Mouse (Mus musculus): ENCODE results near the gene Ints7. TPM values are rescaled to one million over a fixed set of nuclear protein-coding genes. Genes with fewer than 3 reads are reported as not detected.

The Ints7 gene
- polyA plus RNA-seq, 1 experiment from 2014 or later, result 18.4 TPM

GRCm38 (mm10) chr1:191584483-191584882 is 9.0 kb downstream of the Ints7 start:
- 82% methylated on average over 4 of the region's 4 CpGs for WGBS (ENCODE audit: insufficient replicate concordance)
- Histone ChIP-seq H3K36me3 (replicated peaks) (peaks cover 79% of the 10 kb centered on the region), H3K4me1 (replicated peaks) (no peaks in the 10 kb centered on the region), H3K27ac (replicated peaks) (no peak overlapping the region), H3K9me3 (replicated peaks) (no peaks in the 10 kb centered on the region), H3K9ac (no peak overlapping the region), H3K4me2 (no peak overlapping the region), H3K4me3 (replicated peaks) (no peak overlapping the region), H3K27me3 (no peaks in the 10 kb centered on the region)
- ATAC-seq (ENCODE audit: insufficient read depth), result no peak

- ATAC-seq (ENCODE audit: insufficient read depth), result no peak
- no peaks in the 10 kb centered on the region for H3K4me1 ChIP-seq (replicated peaks)
- no peak overlapping the region for H3K9ac ChIP-seq
- H3K9me3 ChIP-seq (replicated peaks), result no peaks in the 10 kb centered on the region
- H3K36me3 ChIP-seq (replicated peaks), result peaks cover 80% of the 10 kb centered on the region
- H3K27me3 ChIP-seq, result no peaks in the 10 kb centered on the region
- no peak overlapping the region for H3K4me2 ChIP-seq
- WGBS (ENCODE audit: insufficient replicate concordance), result 81% methylated on average over 2 of the region's 2 CpGs
- H3K4me3 ChIP-seq (replicated peaks), result no peak overlapping the region
- no peak overlapping the region for H3K27ac ChIP-seq (replicated peaks)
These were observed 10.3 kb downstream of the Ints7 start for GRCm38 (mm10) chr1:191585704-191586103.

- H3K9me3 ChIP-seq (replicated peaks), result no peaks in the 10 kb centered on the region
- no peak overlapping the region for H3K27ac ChIP-seq (replicated peaks)
- WGBS (ENCODE audit: insufficient replicate concordance), result 81% methylated on average over 3 of the region's 3 CpGs
- no peaks in the 10 kb centered on the region for H3K27me3 ChIP-seq
- no peaks in the 10 kb centered on the region for H3K4me1 ChIP-seq (replicated peaks)
- no peak for ATAC-seq (ENCODE audit: insufficient read depth)
- H3K36me3 ChIP-seq (replicated peaks), result peaks cover 90% of the 10 kb centered on the region
- H3K4me2 ChIP-seq, result no peak overlapping the region
- H3K9ac ChIP-seq, result no peak overlapping the region
- H3K4me3 ChIP-seq (replicated peaks), result no peak overlapping the region
These were observed 11.6 kb downstream of the Ints7 start for GRCm38 (mm10) chr1:191587062-191587461.

GRCm38 (mm10) chr1:191588749-191589148 is 13.3 kb downstream of the Ints7 start:
- peaks cover 89% of the 10 kb centered on the region for H3K36me3 ChIP-seq (replicated peaks)
- no peaks in the 10 kb centered on the region for H3K4me1 ChIP-seq (replicated peaks)
- H3K4me3 ChIP-seq (replicated peaks), result no peak overlapping the region
- H3K9me3 ChIP-seq (replicated peaks), result no peaks in the 10 kb centered on the region
- WGBS (ENCODE audit: insufficient replicate concordance), result 71% methylated on average over 2 of the region's 2 CpGs
- no peak for ATAC-seq (ENCODE audit: insufficient read depth)
- no peak overlapping the region for H3K9ac ChIP-seq
- H3K27me3 ChIP-seq, result no peaks in the 10 kb centered on the region
- no peak overlapping the region for H3K27ac ChIP-seq (replicated peaks)
- no peak overlapping the region for H3K4me2 ChIP-seq

- H3K9me3 ChIP-seq (replicated peaks), result no peaks in the 10 kb centered on the region
- no peaks in the 10 kb centered on the region for H3K4me1 ChIP-seq (replicated peaks)
- WGBS (ENCODE audit: insufficient replicate concordance), result 78% methylated on average over 12 of the region's 12 CpGs
- no peak overlapping the region for H3K4me3 ChIP-seq (replicated peaks)
- ATAC-seq (ENCODE audit: insufficient read depth), result no peak
- no peak overlapping the region for H3K27ac ChIP-seq (replicated peaks)
- H3K27me3 ChIP-seq, result no peaks in the 10 kb centered on the region
- no peak overlapping the region for H3K9ac ChIP-seq
- peaks cover 87% of the 10 kb centered on the region for H3K36me3 ChIP-seq (replicated peaks)
- peak overlapping the region; percentile 15; the same call in 1 of the 2 replicates for H3K4me2 ChIP-seq
These were observed 16.7 kb downstream of the Ints7 start for GRCm38 (mm10) chr1:191592016-191592720.

- H3K36me3 ChIP-seq (replicated peaks), result peaks cover 85% of the 10 kb centered on the region
- H3K27ac ChIP-seq (replicated peaks), result no peak overlapping the region
- no peak overlapping the region for H3K4me2 ChIP-seq
- H3K4me3 ChIP-seq (replicated peaks), result no peak overlapping the region
- 90% methylated on average over 8 of the region's 8 CpGs for WGBS (ENCODE audit: insufficient replicate concordance)
- H3K9ac ChIP-seq, result no peak overlapping the region
- no peaks in the 10 kb centered on the region for H3K4me1 ChIP-seq (replicated peaks)
- no peaks in the 10 kb centered on the region for H3K9me3 ChIP-seq (replicated peaks)
- no peak for ATAC-seq (ENCODE audit: insufficient read depth)
- no peaks in the 10 kb centered on the region for H3K27me3 ChIP-seq
These were observed 20.6 kb downstream of the Ints7 start for GRCm38 (mm10) chr1:191596076-191596475.

GRCm38 (mm10) chr1:191599210-191599609 is 23.8 kb downstream of the Ints7 start:
- Histone ChIP-seq H3K4me3 (replicated peaks) (no peak overlapping the region), H3K27me3 (no peaks in the 10 kb centered on the region), H3K4me1 (replicated peaks) (no peaks in the 10 kb centered on the region), H3K9me3 (replicated peaks) (no peaks in the 10 kb centered on the region), H3K36me3 (replicated peaks) (peaks cover 76% of the 10 kb centered on the region), H3K9ac (no peak overlapping the region), H3K27ac (replicated peaks) (no peak overlapping the region), H3K4me2 (no peak overlapping the region)
- ATAC-seq (ENCODE audit: insufficient read depth), result no peak
- 46% methylated on average over 5 of the region's 5 CpGs for WGBS (ENCODE audit: insufficient replicate concordance)

- H3K27ac ChIP-seq (replicated peaks), result no peak overlapping the region
- no peak overlapping the region for H3K4me3 ChIP-seq (replicated peaks)
- H3K9me3 ChIP-seq (replicated peaks), result no peaks in the 10 kb centered on the region
- ATAC-seq (ENCODE audit: insufficient read depth), result no peak
- H3K4me2 ChIP-seq, result no peak overlapping the region
- no peaks in the 10 kb centered on the region for H3K4me1 ChIP-seq (replicated peaks)
- peaks cover 81% of the 10 kb centered on the region for H3K36me3 ChIP-seq (replicated peaks)
- WGBS (ENCODE audit: insufficient replicate concordance), result 78% methylated on average over 3 of the region's 3 CpGs
- no peaks in the 10 kb centered on the region for H3K27me3 ChIP-seq
- H3K9ac ChIP-seq, result no peak overlapping the region
These were observed 29.3 kb downstream of the Ints7 start for GRCm38 (mm10) chr1:191604690-191605089.

GRCm38 (mm10) chr1:191609051-191609450 is 33.6 kb downstream of the Ints7 start:
- WGBS (ENCODE audit: insufficient replicate concordance), result 67% methylated on average over 6 of the region's 6 CpGs
- Histone ChIP-seq H3K4me2 (no peak overlapping the region), H3K9me3 (replicated peaks) (no peaks in the 10 kb centered on the region), H3K27me3 (no peaks in the 10 kb centered on the region), H3K4me3 (replicated peaks) (no peak overlapping the region), H3K27ac (replicated peaks) (no peak overlapping the region), H3K4me1 (replicated peaks) (no peaks in the 10 kb centered on the region), H3K36me3 (replicated peaks) (peaks cover 97% of the 10 kb centered on the region), H3K9ac (no peak overlapping the region)
- no peak for ATAC-seq (ENCODE audit: insufficient read depth)

- H3K27ac ChIP-seq (replicated peaks), result no peak overlapping the region
- WGBS (ENCODE audit: insufficient replicate concordance), result 89% methylated on average over 1 of the region's 1 CpGs
- no peak overlapping the region for H3K4me2 ChIP-seq
- no peaks in the 10 kb centered on the region for H3K27me3 ChIP-seq
- no peaks in the 10 kb centered on the region for H3K4me1 ChIP-seq (replicated peaks)
- no peak overlapping the region for H3K4me3 ChIP-seq (replicated peaks)
- H3K36me3 ChIP-seq (replicated peaks), result peaks cover 97% of the 10 kb centered on the region
- H3K9me3 ChIP-seq (replicated peaks), result no peaks in the 10 kb centered on the region
- ATAC-seq (ENCODE audit: insufficient read depth), result no peak
- H3K9ac ChIP-seq, result no peak overlapping the region
These were observed 34.1 kb downstream of the Ints7 start for GRCm38 (mm10) chr1:191609578-191609977.

GRCm38 (mm10) chr1:191610357-191610756 is 34.9 kb downstream of the Ints7 start:
- no peak for ATAC-seq (ENCODE audit: insufficient read depth)
- H3K9me3 ChIP-seq (replicated peaks), result no peaks in the 10 kb centered on the region
- no peak overlapping the region for H3K9ac ChIP-seq
- no peak overlapping the region for H3K4me3 ChIP-seq (replicated peaks)
- no peak overlapping the region for H3K27ac ChIP-seq (replicated peaks)
- WGBS (ENCODE audit: insufficient replicate concordance), result 89% methylated on average over 7 of the region's 7 CpGs
- no peaks in the 10 kb centered on the region for H3K27me3 ChIP-seq
- H3K4me1 ChIP-seq (replicated peaks), result no peaks in the 10 kb centered on the region
- peaks cover 97% of the 10 kb centered on the region for H3K36me3 ChIP-seq (replicated peaks)
- H3K4me2 ChIP-seq, result no peak overlapping the region

- no peaks in the 10 kb centered on the region for H3K4me1 ChIP-seq (replicated peaks)
- ATAC-seq (ENCODE audit: insufficient read depth), result no peak
- WGBS (ENCODE audit: insufficient replicate concordance), result 85% methylated on average over 9 of the region's 9 CpGs
These were observed 36.2 kb downstream of the Ints7 start for GRCm38 (mm10) chr1:191611686-191612085.

More at GRCm38 (mm10) chr1:191611686-191612085, 36.2 kb downstream of the Ints7 start:
- no peaks in the 10 kb centered on the region for H3K9me3 ChIP-seq (replicated peaks)
- no peaks in the 10 kb centered on the region for H3K27me3 ChIP-seq
- no peak overlapping the region for H3K9ac ChIP-seq
- no peak overlapping the region for H3K4me2 ChIP-seq
- peaks cover 97% of the 10 kb centered on the region for H3K36me3 ChIP-seq (replicated peaks)
- H3K4me3 ChIP-seq (replicated peaks), result no peak overlapping the region
- no peak overlapping the region for H3K27ac ChIP-seq (replicated peaks)

Measured in liver, embryonic 15.5 days (tissue).